Mouse (Mus musculus): ENCODE measurements around the gene Kbtbd7. TPM values are rescaled to one million over a fixed set of nuclear protein-coding genes. Genes with fewer than 3 reads are reported as not detected.
"Not testable (repeated sequence)": the region's sequence is repeated elsewhere in the genome, so short reads cannot be mapped to it uniquely, and the experiment has no call there.

Gene Kbtbd7
- polyA plus RNA-seq, 1 experiment, result 6.4 TPM

GRCm38 (mm10) chr14:79397321-79398122 lies 28.8 kb upstream of the Kbtbd7 start, which contains the start of gene Mtrf1:
Gene Mtrf1, plus strand, starts transcription at chr14:79397772.
- TF ChIP-seq CTCF (IDR thresholded peaks at IDR 0.05; ENCODE audit: borderline replicate concordance, insufficient read depth, low read length) (no peak), POLR2A (IDR thresholded peaks at IDR 0.05; ENCODE audit: low read depth, low read length) (peak; percentile 77; the same call in 1 of the 2 replicates)
- Histone ChIP-seq H3K27ac (ENCODE audit: insufficient read depth, low read length) (peak within 1 kb of the TSS; percentile 65), H3K4me1 (ENCODE audit: control insufficient read depth, insufficient read depth, low read length) (no peaks in the 10 kb centered on the region), H3K4me3 (ENCODE audit: insufficient read depth, low read length) (peak within 1 kb of the TSS; percentile 38)

GRCm38 (mm10) chr14:79407641-79408040 lies 18.7 kb upstream of the Kbtbd7 start:
- TF ChIP-seq CTCF (IDR thresholded peaks at IDR 0.05; ENCODE audit: borderline replicate concordance, insufficient read depth, low read length) (no peak), POLR2A (IDR thresholded peaks at IDR 0.05; ENCODE audit: low read depth, low read length) (no peak)
- no peak overlapping the region for H3K4me3 ChIP-seq (ENCODE audit: insufficient read depth, low read length)
- 0 out of 2 replicates have a peak, but pooled peaks cover 3% of the 10 kb centered on the region for H3K4me1 ChIP-seq (ENCODE audit: control insufficient read depth, insufficient read depth, low read length)
- no peak overlapping the region for H3K27ac ChIP-seq (ENCODE audit: insufficient read depth, low read length)

- Histone ChIP-seq H3K4me1 (ENCODE audit: control insufficient read depth, insufficient read depth, low read length) (0 out of 2 replicates have a peak, but pooled peaks cover 3% of the 10 kb centered on the region), H3K27ac (ENCODE audit: insufficient read depth, low read length) (no peak overlapping the region), H3K4me3 (ENCODE audit: insufficient read depth, low read length) (no peak overlapping the region)
- TF ChIP-seq POLR2A (IDR thresholded peaks at IDR 0.05; ENCODE audit: low read depth, low read length) (no peak), CTCF (IDR thresholded peaks at IDR 0.05; ENCODE audit: borderline replicate concordance, insufficient read depth, low read length) (no peak)
Observed at GRCm38 (mm10) chr14:79409278-79409830, 17.0 kb upstream of the Kbtbd7 start.

- no peak for TF ChIP-seq POLR2A (IDR thresholded peaks at IDR 0.05; ENCODE audit: low read depth, low read length)
- TF ChIP-seq CTCF (IDR thresholded peaks at IDR 0.05; ENCODE audit: borderline replicate concordance, insufficient read depth, low read length), result no peak
- H3K27ac ChIP-seq (ENCODE audit: insufficient read depth, low read length), result no peak overlapping the region
- 0 out of 2 replicates have a peak, but pooled peaks cover 3% of the 10 kb centered on the region for H3K4me1 ChIP-seq (ENCODE audit: control insufficient read depth, insufficient read depth, low read length)
- H3K4me3 ChIP-seq (ENCODE audit: insufficient read depth, low read length), result no peak overlapping the region
Observed at GRCm38 (mm10) chr14:79410662-79411061, 15.6 kb upstream of the Kbtbd7 start.

- TF ChIP-seq POLR2A (IDR thresholded peaks at IDR 0.05; ENCODE audit: low read depth, low read length) (no peak), CTCF (IDR thresholded peaks at IDR 0.05; ENCODE audit: borderline replicate concordance, insufficient read depth, low read length) (no peak)
- Histone ChIP-seq H3K4me1 (ENCODE audit: control insufficient read depth, insufficient read depth, low read length) (0 out of 2 replicates have a peak, but pooled peaks cover 3% of the 10 kb centered on the region), H3K4me3 (ENCODE audit: insufficient read depth, low read length) (no peak overlapping the region), H3K27ac (ENCODE audit: insufficient read depth, low read length) (no peak overlapping the region)
Observed at GRCm38 (mm10) chr14:79413121-79413520, 13.2 kb upstream of the Kbtbd7 start.

GRCm38 (mm10) chr14:79420083-79420685 lies 6.1 kb upstream of the Kbtbd7 start:
- TF ChIP-seq POLR2A (IDR thresholded peaks at IDR 0.05; ENCODE audit: low read depth, low read length) (no peak), CTCF (IDR thresholded peaks at IDR 0.05; ENCODE audit: borderline replicate concordance, insufficient read depth, low read length) (no peak)
- Histone ChIP-seq H3K4me1 (ENCODE audit: control insufficient read depth, insufficient read depth, low read length) (no peaks in the 10 kb centered on the region), H3K27ac (ENCODE audit: insufficient read depth, low read length) (no peak overlapping the region), H3K4me3 (ENCODE audit: insufficient read depth, low read length) (no peak overlapping the region)

GRCm38 (mm10) chr14:79426730-79427365 lies 537 bp downstream of the Kbtbd7 start:
- not testable (repeated sequence) for H3K4me1 ChIP-seq (ENCODE audit: control insufficient read depth, insufficient read depth, low read length); H3K4me3 ChIP-seq (ENCODE audit: insufficient read depth, low read length)
- 0 out of 2 replicates have a peak overlapping the region, but pooled peaks have one; percentile 0 for H3K27ac ChIP-seq (ENCODE audit: insufficient read depth, low read length)

- TF ChIP-seq CTCF (IDR thresholded peaks at IDR 0.05; ENCODE audit: borderline replicate concordance, insufficient read depth, low read length) (no peak), POLR2A (IDR thresholded peaks at IDR 0.05; ENCODE audit: low read depth, low read length) (no peak)
- H3K4me1 ChIP-seq (ENCODE audit: control insufficient read depth, insufficient read depth, low read length), result no peaks in the 10 kb centered on the region
- no peak overlapping the region for H3K4me3 ChIP-seq (ENCODE audit: insufficient read depth, low read length)
- H3K27ac ChIP-seq (ENCODE audit: insufficient read depth, low read length), result no peak overlapping the region
Observed at GRCm38 (mm10) chr14:79434068-79434467, 7.8 kb downstream of the Kbtbd7 start.

- TF ChIP-seq CTCF (IDR thresholded peaks at IDR 0.05; ENCODE audit: borderline replicate concordance, insufficient read depth, low read length) (no peak), POLR2A (IDR thresholded peaks at IDR 0.05; ENCODE audit: low read depth, low read length) (no peak)
- no peaks in the 10 kb centered on the region for H3K4me1 ChIP-seq (ENCODE audit: control insufficient read depth, insufficient read depth, low read length)
- no peak overlapping the region for H3K27ac ChIP-seq (ENCODE audit: insufficient read depth, low read length)
- H3K4me3 ChIP-seq (ENCODE audit: insufficient read depth, low read length), result no peak overlapping the region
Observed at GRCm38 (mm10) chr14:79440655-79441054, 14.3 kb downstream of the Kbtbd7 start.

All from embryonic fibroblast, embryonic 13.5 days (primary cell).